Mouse (Mus musculus): ENCODE data around the gene Khdrbs1.

Gene Khdrbs1

DNA sequence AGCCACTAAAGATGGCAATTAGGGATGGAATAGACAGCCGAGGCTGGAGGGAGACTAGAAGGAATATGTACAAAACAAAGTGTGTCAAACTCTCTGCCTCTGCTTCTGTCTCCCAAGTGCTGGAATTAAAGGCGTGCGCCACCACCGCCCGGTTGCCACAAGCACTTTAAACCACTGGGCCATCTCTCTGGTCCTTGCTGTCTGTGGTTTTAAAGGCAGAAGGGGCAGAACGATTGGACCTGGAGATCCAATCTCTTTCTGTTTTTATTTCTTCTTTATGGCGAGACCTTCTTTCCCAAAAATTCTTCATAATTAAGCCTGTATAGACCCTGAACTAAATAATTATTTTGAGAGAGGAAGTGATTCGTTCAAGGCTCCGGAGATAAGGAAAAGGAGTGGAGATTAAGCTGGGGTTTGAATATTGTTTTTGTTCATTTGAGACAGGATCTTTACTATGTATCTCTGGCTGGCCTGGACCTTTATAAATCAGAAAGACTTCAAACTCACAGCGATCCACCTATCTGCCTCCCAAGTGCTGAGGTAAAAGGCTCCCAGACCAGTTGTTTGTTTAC is 69.1 kb downstream of the Khdrbs1 start:
- no peak for ATAC-seq (ENCODE audit: low TSS enrichment)

GRCm38 (mm10) chr4:129672083-129672877 is 69.8 kb downstream of the Khdrbs1 start, which contains the start of gene Kpna6:
Kpna6 (minus strand) TSS chr4:129672767.
- peak; percentile 89 for ATAC-seq (ENCODE audit: low TSS enrichment)

DNA sequence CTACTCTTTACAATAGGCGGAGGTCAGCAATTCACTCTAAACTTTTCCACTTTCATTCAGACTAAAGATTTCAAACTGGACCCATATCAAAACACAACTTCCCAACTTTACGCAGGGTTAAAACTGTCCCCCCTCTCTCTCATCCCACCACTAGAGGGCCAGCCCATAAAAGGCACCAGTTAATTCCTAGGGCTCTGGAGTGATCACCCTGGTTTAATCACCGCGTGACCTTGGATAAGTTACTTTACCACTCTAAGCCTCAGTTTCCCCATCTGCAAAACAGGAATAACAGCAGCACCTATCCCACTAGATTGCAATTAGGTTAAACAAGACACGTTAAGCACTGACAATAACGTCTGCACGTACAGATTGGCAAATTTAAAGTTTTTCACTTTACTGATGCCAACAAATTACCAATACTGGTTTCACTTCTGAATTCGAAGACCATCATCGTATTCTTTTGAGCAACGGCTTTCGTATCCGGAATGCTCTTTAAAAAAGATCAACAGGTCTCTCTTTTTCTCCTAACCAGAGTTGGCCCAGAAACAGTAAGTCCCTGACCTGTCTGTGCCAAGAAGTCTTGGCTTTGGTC is 70.5 kb downstream of the Khdrbs1 start:
- 0 out of 2 replicates have a peak, but pooled peaks have one; percentile 38 for ATAC-seq (ENCODE audit: low TSS enrichment)

DNA sequence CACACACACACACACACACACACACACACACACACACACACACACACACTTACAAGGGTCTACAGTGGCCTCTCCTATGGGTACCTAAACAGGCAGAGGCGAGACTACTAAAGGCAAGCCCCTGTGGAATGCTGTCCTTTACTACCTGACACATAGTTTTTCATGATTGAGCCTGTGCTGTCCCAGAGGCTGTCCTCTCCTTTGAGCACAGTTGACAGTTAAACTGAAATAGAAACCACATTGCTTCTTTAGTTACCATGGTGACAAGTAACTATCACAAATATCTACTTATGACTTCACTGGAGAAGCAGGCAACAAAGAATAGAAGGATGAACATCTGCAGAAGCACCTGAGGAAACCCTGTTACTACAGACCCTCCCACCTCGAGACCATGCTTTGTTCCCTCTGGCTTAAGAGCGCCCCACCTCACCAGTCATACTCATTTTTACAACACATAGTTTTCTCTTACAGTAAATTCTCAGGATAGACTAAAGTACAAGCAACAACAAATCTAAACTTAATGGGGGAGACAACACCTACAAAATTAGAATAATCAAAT is 79.8 kb downstream of the Khdrbs1 start:
- ATAC-seq (ENCODE audit: low TSS enrichment): no peak

DNA sequence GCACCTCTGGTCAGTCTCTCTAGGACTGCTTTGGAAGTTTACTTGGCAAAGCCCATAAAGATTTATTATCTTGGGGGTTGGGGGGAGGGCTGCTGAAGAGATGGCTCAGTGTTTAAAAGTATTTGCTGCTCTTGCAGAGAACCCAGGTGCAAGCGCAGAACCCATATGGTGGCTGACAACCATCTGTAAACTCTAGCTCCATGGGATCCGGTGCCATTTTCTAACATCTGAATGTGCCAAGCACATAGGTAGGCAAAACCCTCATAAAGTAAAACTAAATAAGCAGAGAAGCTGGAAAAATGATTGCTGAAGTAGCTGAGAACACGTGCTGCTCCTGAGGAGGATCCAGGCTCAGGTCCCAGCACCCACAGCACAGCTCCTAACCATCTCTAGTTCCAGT is 80.5 kb downstream of the Khdrbs1 start:
- no peak for ATAC-seq (ENCODE audit: low TSS enrichment)

- ATAC-seq (ENCODE audit: low TSS enrichment): peak; percentile 71; the same call in 1 of the 2 replicates
These were observed 87.3 kb downstream of the Khdrbs1 start for GRCm38 (mm10) chr4:129654770-129655169.
